Mouse (Mus musculus): ENCODE results near the gene Gtf2a1.
"Not testable (repeated sequence)": the region's sequence is repeated elsewhere in the genome, so short reads cannot be mapped to it uniquely, and the experiment has no call there.

Gtf2a1 gene

DNA sequence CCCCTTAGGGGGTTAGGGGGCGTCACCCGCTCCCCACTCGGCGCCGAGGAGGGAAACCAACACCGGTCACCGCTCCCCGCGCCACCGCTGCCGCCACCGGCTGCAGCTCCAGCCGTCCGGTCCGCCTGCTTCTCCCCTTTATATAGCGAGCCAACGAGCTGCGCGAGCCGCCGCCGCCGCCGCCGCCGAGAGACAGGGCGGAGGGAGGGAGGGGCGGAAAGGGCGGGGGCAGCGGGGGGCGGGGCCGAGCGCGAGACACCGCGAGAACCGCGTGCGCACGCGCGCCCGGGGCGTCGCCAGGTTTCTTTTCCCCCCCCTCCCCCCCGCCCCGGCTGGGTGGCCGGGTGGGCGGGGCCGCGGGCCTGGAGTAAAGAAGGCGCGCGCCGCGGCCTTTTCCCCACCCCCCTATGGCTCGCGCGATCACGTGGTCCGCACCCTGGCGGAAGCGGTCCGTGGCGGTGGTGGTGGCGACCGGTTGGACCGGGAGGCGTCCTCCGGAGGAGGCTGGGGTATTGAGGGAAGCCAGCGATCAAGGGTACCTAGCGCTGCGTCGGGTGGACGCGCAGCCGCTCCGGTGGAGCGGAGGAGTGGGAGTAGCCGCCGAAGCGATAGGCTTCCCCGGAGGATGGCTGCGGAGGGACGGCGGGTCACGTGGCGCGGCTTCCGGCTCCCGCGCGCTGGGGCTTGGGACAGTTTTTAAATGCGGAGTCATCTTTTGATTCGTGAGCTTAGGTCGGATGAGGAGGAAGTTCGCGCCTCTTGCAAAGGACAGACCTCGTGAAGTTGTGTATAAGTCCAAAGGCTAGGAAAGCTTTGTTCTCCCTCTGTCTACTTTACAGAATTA is at the start of gene Gtf2a1:
Gene Gtf2a1, minus strand, starts transcription at position 641 of the 844 bp plus-strand sequence.
- DNase-seq (ENCODE audit: low read depth, low spot score): peak; percentile 98

GRCm38 (mm10) chr12:91638351-91638750 is 48.1 kb upstream of the Gtf2a1 start:
- DNase-seq (ENCODE audit: low read depth, low spot score): no peak

DNA sequence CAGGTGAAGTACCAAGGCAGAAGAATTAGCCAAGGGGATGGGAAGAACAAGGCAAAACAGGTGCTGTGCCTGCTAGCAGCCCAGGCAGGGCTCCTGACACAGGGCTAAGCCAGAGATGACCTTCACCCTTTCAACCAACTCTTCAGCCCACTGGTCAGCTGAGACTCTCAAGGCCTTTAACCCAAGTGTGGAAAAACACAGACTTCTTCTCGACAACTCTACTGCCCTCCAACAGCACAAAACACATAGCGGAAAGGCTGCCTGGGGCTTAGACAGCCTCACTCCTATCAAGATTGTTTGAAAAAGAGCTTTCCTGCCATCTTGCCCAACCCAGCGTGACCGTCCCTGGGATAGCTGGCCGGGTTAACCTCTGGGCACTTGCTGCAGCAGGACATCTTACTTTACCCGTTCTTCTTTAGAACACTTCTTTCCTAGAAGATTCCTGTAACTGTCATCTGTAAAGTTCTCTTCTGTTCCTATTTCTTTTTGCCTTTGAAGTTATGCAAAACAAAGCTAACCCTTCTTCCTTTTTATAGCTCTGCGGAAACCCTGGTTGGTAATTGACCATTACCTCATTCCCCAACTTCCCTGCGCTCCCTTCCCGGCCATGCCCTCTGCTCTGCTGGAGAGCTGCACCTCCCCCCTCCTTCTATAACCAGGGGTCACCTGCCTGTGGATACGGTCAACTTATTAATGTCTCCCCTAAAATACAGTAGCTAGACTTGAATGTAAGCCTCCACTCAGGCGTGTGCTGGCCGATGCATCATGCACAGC is 47.0 kb upstream of the Gtf2a1 start:
- no peak for DNase-seq (ENCODE audit: low read depth, low spot score)

DNA sequence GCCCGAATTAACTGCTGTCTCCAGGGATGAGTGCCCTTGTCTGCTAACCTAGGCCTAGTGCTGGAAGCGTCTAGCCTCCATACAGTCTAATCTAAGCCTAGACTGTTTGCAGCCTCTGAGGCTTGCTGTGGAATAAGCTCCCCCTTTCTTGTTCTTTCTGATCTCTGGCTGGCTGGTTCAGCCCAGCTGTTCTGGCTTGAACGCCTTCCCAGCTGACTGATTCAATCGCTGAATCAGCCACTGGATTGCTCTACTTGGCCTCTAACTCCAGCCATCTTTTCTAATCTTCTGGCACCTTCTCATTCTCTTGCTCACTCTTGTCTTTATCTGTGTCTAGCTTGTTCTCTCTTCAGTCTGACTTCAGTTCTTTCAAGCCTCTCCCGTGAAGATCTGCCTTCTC is 36.2 kb upstream of the Gtf2a1 start:
- DNase-seq (ENCODE audit: low read depth, low spot score): no peak

GRCm38 (mm10) chr12:91625013-91625412 is 34.7 kb upstream of the Gtf2a1 start:
- peak; percentile 32 for DNase-seq (ENCODE audit: low read depth, low spot score)

DNA sequence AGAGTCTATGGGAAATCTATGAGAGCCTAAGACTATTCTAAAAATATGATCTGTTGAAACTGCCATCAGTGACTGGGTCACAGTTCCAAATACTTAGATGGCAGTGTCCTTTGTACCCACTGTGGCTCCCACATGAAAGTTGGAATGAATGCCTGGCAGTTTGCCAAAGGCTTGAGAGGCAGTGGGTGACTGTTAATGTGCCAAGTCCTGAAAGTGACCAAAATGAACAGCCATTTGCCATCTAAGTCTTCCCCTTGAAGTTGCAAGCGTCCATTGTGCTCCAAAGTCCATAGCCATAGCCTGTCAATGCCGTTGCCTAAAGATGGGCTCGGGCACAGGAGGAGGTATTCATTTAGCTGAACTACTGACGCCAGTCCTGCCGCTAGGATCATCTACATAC is 19.1 kb upstream of the Gtf2a1 start:
- DNase-seq (ENCODE audit: low read depth, low spot score): no peak

- no peak for DNase-seq (ENCODE audit: low read depth, low spot score)
Observed at GRCm38 (mm10) chr12:91607678-91608077, 17.4 kb upstream of the Gtf2a1 start.

DNA sequence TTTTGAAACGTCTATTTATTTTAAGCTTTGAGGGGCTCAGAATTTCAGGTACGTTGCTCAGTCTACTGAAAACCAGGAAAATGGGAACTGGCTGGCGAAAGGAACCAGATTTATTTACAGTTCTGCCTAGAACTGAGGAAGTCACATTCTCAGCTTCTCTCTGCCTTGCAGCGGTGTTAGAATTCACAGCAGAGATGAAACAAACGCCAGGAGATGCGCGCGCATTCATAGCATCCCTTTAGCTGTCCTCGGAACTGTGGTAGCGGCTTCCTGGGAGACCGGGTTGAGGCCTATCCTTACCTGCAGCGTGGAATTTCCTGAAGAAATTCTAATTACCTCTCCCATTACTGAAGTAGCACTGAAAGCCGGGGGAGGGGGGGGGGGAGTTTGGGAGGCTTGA is 16.4 kb upstream of the Gtf2a1 start:
- no peak for DNase-seq (ENCODE audit: low read depth, low spot score)

GRCm38 (mm10) chr12:91604600-91604999 is 14.3 kb upstream of the Gtf2a1 start:
- no peak for DNase-seq (ENCODE audit: low read depth, low spot score)

GRCm38 (mm10) chr12:91592128-91592527 is 1.8 kb upstream of the Gtf2a1 start:
- no peak for DNase-seq (ENCODE audit: low read depth, low spot score)

DNA sequence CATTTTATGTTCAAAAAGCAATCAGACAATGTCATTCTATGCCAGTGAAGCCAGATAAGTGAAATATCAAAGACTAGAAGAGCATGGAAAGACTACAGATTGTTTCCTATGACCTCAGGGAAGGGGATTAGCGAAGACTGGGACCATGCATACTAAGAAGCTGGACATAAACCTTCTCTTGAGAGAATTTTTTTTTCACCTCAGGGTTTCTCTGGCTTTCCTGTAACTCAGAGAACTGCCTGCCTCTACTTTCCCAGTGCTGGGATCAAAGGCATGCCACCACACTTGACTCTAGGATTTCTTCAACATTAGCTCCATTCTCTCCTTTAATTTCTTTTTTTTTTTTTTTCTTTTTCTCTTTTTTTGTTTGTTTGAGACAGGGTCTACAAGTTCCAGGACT is 904 bp upstream of the Gtf2a1 start:
- DNase-seq (ENCODE audit: low read depth, low spot score): no peak

- DNase-seq (ENCODE audit: low read depth, low spot score): no peak
Observed at GRCm38 (mm10) chr12:91590716-91591115, 429 bp upstream of the Gtf2a1 start.

DNA sequence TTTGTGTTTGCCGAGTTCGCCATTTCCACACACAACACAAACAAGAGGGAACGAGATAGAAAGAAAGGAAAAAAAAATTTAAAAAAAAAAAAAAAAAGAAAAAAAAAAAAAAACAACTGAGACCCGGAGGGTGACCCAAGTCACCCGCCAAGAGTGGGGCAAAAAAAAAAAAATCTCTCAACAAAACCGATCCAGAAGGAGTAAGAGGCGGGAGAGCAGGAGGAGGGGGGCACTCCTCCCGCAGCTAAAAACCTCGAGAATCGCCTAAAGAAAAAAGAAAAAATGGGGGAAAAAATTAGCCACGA is 793 bp downstream of the Gtf2a1 start:
- no peak for DNase-seq (ENCODE audit: low read depth, low spot score)

DNA sequence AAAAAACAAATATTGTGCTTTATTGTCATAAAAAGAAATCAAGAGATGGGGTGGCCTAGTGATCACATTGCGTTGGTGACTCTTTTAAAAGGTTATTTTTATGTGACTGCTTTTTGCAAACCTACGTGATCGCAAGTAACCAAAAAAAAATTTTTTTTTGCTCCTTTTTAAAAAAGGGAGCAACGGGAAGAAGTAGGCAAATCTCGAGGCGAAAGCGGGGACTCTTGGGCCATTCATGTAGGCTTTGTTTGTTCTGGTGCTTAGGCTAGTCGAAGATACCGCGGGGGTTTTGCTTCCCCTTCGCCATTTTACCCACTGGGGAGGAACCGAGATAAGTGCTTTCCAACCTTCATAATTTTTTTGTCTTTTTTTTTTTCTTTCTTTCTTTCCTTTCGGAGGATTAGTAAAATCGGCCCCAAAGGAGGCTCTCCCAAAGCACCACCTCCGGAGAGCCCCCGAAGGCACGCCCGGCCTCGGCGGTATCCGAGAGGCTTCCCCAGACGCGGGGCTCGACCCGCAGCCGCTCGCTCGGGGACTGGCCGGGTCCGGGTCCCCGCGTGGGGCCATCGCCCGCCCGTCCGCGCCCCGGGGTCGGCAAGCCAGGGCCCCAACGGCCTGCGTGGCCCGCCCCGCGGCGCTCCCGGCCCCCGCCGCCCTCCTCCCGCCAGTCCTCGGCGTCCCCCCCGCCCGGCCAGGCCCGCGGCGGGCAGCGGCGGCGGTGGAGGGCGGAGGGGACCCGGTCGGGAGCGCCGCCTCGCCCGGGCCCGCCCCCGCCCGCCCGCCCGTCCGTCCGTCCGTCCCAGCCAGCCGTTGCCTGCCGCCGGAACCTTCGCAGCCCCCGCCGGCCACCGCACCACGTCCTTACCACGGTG is 1.4 kb downstream of the Gtf2a1 start:
- DNase-seq (ENCODE audit: low read depth, low spot score): peak; percentile 75

DNA sequence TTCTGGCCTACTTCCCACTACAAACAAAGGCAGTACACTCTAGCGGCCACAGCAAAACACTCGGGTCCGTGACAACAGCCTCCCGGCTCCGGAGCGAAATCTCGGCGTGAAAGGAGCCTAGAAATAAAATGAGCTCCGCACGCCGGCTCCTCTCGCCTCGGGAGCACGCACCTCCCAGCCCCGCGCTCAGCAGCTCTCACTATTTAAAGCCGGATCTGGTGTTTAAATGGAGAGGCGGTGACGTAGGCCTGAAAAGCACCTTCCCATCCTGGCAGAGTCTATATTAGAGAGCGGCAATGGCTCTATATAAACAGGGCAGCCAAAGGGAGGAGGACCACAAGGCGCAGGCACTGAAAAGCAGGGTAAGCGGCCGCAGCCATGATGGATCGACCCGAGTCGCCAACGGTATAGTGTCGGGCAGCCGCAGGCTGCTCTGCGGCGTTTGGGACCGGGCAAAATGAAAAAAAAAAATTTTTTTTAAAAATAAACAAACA is 2.1 kb downstream of the Gtf2a1 start:
- peak; percentile 95 for DNase-seq (ENCODE audit: low read depth, low spot score)

GRCm38 (mm10) chr12:91587491-91588033 is 2.7 kb downstream of the Gtf2a1 start:
- DNase-seq (ENCODE audit: low read depth, low spot score): no peak

DNA sequence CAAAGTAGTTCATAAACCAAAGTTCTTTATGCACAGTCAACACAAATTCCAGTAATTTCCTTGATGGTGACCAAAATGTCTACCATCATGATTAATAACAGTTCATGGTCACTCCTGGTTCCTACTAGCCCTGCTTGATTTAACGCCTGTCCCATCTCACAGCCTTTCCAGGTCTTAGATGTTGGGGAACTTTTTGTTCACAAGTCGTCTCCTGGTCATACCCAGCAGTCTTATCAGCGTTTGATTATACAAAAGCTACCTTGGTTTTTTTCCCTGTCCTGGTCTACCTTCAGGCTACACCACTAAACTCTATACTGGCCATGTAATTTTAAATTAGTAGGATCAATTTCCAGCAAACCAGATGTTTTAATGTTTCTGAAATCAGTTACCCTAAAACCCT is 3.2 kb downstream of the Gtf2a1 start:
- no peak for DNase-seq (ENCODE audit: low read depth, low spot score)

- DNase-seq (ENCODE audit: low read depth, low spot score): not testable (repeated sequence)
Observed at GRCm38 (mm10) chr12:91585815-91586214, 4.5 kb downstream of the Gtf2a1 start.

- DNase-seq (ENCODE audit: low read depth, low spot score): no peak
Observed at GRCm38 (mm10) chr12:91585206-91585605, 5.1 kb downstream of the Gtf2a1 start.

GRCm38 (mm10) chr12:91583409-91583808 is 6.9 kb downstream of the Gtf2a1 start:
- no peak for DNase-seq (ENCODE audit: low read depth, low spot score)

GRCm38 (mm10) chr12:91582362-91583002 is 7.8 kb downstream of the Gtf2a1 start:
- DNase-seq (ENCODE audit: low read depth, low spot score): no peak

Data from CD4-positive helper T cell, adult 2 months (primary cell).